Mouse (Mus musculus) cerebellum, adult 11 months (tissue): ENCODE measurements at regions not wholly inside any gene's neighbourhood (a gene's known extent, or its start where the extent isn't known, plus 50 kb on each side); places are given as distances from the start of the nearest gene placed in this dataset.

Experiments used
- DNase-seq: peaks from one replicate; pipeline ENCODE4 v3.0.0; 2022

- DNase-seq: no peak
These were observed 385.1 kb downstream of the Rapgef2 start for GRCm38 (mm10) chr3:78901016-78901837.

DNA sequence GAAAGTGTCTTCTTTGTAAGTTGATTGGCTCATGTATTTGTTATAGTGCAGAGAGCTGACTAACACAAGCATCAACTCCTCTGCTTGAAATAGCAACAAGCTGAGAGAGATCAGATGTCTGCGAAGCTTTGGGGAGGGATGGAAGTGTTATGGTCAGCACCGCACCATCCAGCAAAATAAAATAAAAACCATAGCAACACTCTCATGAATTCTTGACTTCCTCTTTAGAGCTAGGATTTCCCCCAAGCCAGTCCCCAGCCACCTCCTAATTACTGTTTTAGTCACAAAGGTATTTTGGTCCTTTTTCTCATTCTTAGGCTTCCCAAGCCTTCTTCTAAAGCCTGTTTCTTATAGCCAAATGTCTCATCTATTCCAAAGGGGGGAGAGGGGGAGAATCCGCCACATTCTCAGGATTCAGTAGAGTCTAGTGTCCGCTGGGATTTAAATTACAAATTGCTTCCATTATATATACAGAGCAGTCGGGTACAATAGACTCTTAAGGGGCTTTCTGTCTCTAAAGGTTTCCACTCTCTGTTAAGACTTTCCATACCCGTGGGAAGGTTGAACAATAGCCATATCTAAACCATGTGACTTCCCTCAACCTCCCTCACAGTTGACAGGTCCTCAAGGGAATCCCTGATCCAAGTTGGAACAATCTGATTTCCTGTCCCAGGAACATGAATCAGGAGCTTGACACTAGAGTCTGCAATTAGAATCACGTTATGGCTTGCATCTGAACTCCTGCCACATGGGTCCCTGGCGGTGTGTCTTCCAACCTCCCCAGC lies 386.7 kb downstream of the Rapgef2 start:
- no peak for DNase-seq

DNA sequence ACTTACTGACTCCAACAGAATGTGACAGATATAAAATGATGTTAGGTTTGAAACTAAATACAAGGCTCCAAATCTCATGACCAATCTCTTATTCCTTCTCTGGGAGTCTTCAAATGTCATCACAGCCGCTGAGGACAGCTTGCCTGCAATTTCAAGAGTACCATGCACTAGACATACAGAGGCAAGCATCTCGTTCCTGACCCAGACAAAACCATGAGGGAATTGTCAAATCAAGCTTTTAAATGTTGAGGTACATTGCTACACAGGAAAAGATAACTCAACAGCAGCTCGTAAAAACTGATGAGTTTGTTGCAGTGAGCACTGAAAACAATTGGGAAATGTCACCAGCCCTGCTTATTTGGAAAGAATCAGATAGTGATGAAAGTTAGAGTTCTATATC lies 397.0 kb downstream of the Rapgef2 start:
- DNase-seq: no peak

GRCm38 (mm10) chr3:78884715-78885114 lies 401.6 kb downstream of the Rapgef2 start:
- DNase-seq: no peak

- DNase-seq: no peak
These were observed 402.3 kb downstream of the Rapgef2 start for GRCm38 (mm10) chr3:78884029-78884428.

DNA sequence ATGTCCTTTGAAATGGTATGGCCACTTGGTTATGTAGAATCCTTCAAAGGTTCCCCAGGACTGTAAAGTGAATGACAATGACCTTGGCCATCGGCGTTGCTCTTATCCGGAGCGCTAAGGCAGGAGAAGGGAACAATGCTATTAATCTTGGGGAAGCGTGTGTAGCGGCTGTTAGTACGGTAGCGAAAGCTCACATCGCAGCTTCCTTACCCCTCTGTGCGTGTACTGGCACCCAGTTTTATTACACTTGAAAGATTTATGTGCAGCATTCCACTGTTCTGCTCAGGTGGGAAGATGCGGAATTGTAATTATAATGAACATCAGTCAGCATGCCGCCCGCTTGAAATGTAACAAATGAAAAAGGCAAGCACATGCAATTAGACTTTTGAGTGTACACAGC lies 406.2 kb downstream of the Rapgef2 start:
- DNase-seq: no peak

DNA sequence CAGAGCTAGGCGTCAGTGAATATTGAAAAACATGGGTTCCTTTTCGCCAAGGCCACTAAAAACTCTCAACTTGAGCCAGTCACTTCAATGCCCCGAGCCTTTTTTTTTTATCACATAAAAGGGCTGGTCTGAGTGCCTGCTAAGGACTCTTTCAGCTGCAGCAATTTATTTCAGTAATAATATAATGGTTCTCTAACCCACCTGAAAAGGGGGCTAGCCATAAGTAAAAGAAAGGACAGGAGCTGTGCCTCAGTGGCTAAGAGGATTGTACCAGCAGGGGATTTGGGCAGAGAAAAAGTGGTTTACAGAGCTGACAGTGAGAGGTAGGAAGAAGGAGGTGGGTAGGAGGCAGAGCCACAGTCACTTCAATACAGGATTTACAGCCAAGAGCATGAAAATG lies 409.0 kb downstream of the Rapgef2 start:
- DNase-seq: no peak

DNA sequence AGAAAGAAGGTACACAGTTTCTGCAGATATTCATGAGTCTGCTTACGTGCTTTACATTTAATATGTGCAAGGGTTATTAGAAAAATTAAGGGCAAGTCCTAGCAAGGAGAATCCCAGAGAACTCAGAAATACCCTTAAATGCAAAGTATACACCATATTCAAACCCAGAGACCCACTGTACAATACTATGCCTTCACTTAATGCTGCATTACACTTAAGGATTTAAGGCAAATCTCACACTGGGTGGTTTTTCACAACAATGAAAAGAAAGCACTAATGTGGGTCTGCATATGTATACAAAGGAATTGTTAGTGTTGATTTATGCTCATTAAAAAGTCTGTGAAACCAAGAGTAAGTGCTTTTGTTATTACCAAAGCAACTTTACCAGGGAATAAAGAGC lies 419.4 kb downstream of the Rapgef2 start:
- DNase-seq: no peak

GRCm38 (mm10) chr3:78866083-78866726 lies 420.1 kb downstream of the Rapgef2 start:
- no peak for DNase-seq

DNA sequence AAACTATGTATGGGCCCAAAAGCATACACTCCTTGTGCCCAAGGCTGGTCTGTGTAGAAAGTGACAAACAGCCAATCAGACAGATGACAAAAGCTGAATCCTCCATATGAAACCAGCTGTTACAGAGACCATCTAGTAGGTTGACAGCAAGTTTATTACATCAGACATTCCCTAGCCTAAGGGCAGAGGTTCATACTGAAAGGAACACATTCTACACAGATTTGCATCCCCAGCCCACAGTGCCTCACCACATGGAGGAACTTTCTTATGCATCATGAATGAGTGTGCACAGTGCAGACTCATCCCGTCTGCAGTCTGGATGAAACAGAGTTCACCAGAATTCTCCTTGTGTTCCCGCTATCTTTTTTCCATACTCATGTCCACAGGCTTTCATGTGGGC lies 423.3 kb downstream of the Rapgef2 start:
- DNase-seq: no peak

DNA sequence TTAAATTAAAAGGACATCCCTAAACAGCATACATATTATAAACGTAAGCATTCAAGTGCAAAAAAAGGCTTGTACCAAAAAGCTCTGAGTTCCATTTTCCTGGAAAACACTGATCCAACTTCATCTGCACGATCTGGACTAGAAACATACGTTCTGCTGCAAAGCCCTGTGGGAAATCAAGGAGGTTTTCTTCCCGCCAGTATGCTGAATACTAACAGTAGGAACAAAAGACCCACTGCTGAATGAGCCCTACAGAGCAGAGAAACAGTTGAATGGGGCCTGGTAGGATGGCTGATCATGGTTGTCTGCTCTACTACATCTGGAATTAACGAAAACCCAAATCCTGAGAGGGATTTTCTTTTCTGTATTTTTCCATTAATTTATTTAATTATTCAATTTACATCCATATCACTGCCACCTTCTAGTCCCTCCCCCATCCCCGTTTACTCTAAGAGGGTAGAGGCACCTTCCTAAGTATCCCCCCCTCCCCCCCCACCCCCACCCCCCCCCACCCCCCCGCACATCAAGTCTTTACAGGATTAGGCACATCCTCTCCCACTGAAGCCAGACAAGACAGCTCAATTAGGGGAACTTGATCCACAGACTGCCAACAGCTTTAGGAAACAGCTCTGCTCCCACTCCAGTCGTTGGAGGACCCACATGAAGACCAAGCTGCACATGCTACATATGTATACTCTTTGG lies 439.5 kb downstream of the Rapgef2 start:
- no peak for DNase-seq

GRCm38 (mm10) chr3:78841173-78841572 lies 445.1 kb downstream of the Rapgef2 start:
- no peak for DNase-seq

DNA sequence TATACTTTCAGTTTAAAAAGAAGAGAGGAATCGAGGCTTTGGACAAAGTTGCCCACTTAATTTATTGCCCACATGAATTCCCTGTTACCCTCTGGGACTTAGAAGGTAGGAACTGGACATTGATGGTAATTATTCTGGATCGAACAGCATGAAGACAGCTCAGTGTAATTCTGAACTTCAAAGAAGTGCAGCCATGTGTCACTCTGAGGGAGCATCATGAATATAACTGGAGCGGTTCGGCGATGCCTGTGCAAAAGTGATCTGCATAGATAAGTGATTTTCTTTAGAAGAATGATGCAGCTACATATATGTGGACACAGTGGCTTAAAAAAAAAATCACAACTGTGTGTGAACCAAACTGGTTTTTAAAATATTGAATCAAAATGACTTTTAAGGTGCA lies 449.5 kb downstream of the Rapgef2 start:
- DNase-seq: no peak

GRCm38 (mm10) chr3:78825505-78825904 lies 460.8 kb downstream of the Rapgef2 start:
- no peak for DNase-seq

GRCm38 (mm10) chr3:78812425-78812824 lies 473.9 kb downstream of the Rapgef2 start:
- DNase-seq: no peak

DNA sequence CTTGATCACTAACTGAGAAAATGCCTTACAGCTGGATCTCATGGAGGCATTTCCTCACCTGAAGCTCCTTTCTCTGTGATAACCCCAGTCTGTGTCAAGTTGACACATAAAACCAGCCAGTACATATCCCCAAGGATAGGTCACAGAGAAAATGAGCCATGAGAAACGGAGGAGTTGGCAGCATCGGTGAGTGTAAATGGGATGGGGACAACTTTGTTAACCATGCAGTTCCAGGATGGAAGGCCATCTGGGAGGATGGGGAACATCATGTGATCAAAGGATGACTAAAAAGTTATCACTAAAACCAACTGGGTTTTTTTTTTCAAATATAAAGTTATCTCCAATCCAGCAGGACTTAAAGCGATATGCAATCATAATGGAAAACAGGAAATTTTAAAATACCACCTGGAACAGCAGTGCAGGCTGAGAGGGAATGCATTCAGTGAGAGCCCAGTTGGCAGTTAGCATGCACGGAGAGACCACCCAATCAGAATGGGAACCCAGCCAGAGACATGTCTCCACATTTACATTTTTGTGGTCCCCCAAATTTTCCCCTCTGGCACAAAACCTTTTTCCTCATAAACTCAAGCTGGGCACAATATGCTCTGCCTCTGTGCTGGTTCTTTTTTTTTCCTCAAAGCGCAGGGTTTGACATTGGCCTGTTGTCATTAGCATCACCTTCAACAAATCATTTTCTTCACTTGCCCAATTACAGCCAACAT lies 475.7 kb downstream of the Rapgef2 start:
- DNase-seq: no peak

- no peak for DNase-seq
These were observed 483.1 kb downstream of the Rapgef2 start for GRCm38 (mm10) chr3:78803176-78803575.

DNA sequence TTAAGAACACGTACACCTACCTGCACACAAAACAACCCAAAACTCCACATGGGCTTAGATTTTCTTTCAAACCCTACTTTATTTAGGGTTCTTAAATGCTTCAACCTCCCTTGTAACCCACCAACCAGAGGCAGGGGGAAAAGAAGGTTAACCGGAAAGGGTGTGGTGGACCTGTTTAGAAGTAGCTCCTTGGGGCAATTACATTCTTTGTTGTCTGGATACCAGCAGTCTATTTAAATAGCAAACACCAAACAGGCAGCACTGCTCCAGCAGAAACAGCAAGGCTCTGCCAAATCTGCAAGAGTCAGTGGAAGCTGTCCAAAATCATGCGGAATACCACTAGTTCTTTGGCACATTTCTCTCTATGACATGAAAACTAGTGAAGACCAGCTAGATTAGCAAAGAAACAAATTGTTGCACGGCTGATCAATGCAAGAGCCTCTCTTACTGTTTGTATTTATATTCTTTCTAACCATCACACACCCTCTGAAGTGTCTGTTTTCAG lies 490.3 kb downstream of the Rapgef2 start:
- no peak for DNase-seq

GRCm38 (mm10) chr3:78792440-78793057 lies 493.8 kb downstream of the Rapgef2 start:
- DNase-seq: no peak

- DNase-seq: no peak
These were observed 503.6 kb downstream of the Rapgef2 start for GRCm38 (mm10) chr3:78782766-78783165.

DNA sequence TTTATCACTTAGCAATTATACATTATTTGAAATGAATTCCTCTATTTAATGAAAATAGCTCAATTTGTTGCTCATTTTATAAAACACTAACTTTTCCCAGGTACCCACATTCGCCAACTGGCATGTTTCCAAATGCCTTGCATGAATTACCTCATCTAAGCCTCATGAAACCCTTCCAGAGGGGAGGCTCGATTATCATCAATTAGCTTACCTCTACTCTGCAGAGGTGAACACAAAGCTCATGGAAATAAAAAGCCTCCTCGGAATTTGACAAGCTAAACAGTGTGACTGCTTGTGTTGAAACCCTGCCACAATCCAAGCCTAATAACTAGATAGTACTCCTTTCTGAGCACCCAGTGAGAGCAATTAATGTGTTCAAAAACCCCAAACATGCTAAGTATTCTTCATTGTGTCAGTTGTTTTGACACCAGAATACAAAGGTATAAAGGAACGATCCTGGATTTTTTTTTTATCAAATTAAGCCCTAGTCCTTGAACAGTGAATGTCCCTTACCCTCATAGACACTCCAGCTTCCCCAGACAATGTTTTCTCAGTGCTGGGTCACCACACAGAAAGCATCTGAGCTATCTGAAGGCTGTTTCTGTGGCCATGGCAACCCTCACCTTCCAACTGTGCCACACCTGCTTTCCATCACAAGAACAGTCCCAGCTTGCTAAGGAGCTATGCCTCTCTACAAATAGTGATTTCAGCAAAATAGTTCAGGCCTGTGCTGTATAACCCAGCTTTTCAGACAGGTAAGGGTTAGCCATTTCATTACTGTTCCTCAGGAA lies 530.4 kb downstream of the Rapgef2 start:
- DNase-seq: no peak
